Mouse (Mus musculus) brain, embryonic 18.5 days (tissue): ENCODE measurements at regions not wholly inside any gene's neighbourhood (a gene's known extent, or its start where the extent isn't known, plus 50 kb on each side); places are given as distances from the start of the nearest gene placed in this dataset.

Experiments
- DNase-seq: peaks from one replicate; pipeline ENCODE4 v3.0.0-alpha.2; 2012; ENCODE audit warnings: low read depth, low spot score

DNA sequence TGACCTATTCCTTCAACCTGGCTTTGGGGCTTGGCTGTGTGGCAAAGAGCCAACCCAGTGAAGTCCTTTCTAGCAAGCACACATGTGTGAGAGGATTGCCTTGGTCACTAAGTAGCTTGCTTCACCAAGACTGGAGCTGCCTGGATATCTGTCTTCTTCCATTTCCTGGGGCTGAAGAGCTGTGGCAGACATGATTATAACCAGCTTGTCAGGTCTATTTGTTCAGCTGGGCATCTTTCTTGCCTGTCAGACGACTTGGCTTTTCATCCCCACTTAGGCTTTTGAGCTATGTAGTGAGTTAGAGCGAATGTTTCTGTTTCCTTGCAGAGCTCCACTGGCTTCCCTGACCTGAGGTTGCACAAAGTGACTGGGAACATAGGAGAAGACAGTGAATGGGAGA is 1951.3 kb upstream of the Lrrc6 start:
- no peak for DNase-seq

DNA sequence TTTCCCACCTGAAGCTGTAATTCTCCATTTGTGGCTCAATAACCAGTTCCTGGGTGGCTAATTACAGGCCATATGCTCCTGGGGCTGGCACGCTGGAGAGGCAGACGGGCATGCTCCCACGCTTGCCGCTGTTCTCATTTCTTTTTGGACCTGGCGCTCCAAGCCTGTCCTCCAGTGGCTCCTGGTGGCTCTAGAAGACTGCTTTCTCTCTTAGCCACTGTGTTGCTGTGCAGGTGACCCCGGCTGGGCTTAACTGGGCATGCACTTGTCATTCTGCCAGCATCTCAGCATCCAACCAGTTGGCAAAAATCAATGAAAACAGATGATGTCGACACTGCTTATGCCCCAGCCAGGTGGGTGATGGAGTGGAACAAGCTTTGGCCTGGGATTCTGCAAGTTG is 1944.6 kb upstream of the Lrrc6 start:
- no peak for DNase-seq

DNA sequence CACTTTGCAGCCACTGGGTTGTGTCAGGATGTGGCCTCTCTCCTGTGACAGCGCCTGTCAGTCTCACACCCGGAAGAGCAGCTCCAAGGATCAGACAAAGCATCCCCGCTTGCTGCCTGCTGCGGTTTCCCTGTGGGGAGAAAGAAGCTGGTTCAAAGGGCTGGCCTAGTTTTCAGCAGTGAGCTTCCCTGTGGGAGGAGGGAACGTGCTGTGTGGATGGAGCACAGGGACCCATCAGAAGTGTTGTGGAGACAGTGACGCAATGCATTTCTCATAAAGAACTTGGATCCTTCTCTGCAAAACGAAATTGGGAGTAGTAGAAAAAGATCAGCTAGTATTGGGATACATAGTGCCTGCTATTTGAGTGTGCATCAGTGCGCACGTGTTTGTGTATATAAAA is 1939.9 kb upstream of the Lrrc6 start:
- no peak for DNase-seq

DNA sequence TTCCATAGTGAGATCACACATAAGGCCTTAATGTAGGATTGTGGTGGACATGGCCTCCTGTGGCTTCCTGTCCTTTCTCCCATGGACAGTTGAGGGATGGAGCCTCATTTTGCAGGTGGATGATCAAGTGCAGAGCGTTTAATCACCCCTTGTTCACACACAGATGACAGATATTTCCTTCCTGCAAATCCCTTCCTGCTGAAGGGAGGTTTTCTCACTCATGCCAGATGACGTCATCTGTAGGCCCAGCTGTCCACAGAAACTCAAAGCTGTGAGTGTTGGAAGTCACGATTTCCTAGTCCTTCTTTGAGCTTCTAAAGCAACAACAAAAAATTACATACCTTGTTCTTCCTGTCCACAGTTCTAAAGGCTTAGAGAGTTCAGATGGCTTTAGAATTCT is 1935.3 kb upstream of the Lrrc6 start:
- no peak for DNase-seq

DNA sequence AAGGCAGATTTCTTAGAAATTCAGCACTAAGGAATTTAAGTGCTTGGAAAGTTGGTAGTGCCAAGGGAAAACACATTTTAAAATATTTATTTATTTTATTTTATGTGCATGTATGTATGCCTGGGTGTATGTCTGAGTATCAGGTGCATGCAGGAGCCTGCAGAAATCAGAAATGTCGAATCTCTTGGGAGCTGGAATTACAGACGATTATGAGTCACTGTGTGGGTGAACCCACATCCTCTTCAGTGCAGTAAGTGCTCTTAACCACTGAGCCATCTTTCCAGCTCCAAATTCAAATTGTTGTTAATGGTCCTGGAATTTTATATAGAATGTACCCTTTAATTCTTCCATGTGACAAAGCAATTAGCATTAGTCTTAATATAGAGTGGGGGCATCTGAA is 1930.5 kb upstream of the Lrrc6 start:
- no peak for DNase-seq

DNA sequence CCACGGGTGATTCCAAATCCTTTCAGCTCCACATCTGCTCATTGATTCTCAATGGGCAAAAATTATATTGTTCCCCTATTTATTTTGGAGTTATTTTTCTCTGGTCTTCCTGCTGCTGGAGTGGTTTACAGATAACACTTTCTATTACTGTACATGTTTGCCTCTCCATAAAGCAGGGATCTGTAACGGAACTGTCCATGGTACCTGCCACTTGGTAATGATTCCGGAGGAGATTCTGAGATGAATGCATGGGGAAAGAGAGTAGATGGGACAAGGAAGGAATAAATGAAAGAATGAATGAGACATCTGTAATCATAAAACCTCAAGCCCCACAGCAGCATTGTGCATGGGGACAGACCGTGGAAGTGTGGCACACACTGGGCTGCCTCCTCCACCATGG is 1929.8 kb upstream of the Lrrc6 start:
- no peak for DNase-seq

DNA sequence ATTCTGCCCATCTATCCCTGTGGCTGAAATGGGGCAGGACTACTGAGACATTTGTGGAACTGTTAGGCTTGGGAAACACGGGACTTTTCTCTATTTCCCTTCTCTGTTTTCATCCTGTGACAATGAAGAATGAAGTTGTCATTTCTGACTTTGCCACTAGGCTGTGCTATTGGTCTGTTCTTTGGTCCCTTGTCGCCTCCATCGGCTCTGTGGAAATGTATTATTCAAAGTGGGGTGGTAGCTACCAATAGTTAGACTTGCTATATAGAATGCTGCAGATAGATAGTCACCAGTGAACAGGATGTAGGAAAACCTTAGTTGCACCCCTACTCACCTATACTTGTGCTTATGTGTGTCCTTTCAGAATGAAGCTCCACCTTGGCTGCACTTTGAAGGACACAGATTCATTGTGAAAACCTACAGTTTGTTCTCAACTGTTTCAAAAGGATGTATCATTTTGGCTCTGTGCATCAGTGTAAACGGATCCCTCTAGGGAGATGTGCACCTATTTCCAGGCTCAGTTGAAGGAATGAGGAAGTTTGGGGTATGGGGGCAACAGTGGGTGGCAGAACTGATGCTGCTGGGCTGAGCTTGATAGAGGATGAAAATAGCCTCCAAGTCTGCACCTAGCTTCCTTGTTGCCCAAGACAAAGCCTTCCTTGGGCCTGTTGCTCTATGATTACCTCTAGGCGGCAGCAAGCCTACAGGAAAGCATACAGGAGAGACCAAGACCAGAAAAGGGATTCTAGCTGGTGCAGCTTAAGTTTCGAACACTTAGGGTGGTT is 1927.9 kb upstream of the Lrrc6 start:
- peak; percentile 67 for DNase-seq

DNA sequence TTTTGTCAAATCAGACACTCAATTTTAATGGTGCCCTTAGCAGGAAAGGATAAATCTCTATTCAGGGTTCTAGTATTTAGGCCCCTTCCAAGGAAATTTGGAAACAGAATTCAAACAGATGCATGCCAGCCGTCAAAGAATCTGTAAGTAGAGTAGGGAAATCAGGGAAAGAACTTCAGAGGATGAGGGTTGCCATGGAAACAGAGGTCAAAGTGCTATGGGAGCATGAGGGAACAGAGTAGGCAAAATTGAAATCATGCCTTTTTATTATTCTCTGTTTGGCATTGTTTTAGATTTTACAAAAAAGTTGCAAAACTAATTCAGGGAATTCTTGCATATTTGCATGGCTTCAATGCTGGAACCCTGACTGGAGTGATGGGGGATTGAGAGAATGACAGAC is 1916.4 kb upstream of the Lrrc6 start:
- DNase-seq = no peak

DNA sequence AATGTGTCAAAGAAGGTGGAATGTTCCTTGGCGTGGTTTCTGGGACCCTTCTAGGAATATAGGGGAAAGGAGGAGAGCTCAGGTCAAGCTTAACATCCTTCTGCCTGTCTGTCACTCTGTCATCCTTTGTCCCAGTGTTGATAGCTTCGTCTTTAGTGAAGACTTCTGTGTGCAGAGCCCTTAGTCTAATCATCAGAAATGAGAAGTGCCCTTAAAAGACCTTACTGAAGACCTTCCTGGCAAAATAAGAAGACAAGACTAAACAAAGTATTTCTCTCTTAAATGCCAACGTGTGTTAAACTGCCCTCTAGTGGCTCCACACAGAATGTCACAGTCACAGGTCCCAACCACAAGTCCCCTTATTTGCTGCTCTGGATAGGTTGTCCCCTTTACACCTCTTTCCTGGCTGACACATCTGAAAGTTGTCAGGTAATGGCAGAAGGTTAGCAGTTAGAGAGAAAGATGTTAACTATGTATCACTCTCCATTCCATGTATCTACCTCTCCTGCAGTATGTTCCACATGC is 1914.8 kb upstream of the Lrrc6 start:
- no peak for DNase-seq

DNA sequence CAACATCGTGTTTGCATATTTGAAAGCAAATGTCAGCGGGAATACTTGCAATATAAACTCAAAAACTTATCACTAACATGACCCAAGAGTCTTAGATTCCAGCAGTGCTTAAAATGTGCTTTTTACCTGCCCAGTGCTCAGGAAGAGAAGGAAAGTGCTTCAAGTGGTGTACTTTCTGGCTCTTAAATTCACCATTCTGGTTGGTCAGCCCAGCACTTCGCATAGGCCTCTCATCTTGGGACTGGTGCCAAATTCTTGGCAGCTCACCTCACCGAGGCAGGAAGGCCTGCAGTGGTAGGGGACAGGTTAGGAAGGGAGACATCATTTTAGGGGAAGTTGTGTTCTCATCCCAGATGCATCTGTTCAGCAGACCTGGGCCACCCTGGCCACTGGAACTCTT is 1913.3 kb upstream of the Lrrc6 start:
- no peak for DNase-seq

DNA sequence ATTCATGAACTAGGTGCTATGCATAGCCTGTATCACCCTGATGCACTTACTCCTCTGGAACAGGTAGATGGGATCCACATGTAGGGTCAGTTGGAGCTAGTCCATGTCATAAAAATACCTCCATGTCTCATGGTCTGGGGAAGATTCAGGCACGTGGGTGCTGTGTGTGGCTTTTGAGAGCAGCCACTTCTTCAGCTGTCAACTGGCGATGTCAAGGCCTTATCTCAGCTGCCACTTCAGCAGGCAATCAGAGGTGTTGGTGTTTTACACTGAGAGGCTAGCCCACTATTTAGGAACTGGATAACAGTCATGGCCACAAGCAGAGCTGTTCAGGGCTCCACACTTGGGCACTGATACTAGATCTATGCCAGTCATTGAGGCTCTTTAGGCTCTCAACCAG is 1912.0 kb upstream of the Lrrc6 start:
- no peak for DNase-seq

DNA sequence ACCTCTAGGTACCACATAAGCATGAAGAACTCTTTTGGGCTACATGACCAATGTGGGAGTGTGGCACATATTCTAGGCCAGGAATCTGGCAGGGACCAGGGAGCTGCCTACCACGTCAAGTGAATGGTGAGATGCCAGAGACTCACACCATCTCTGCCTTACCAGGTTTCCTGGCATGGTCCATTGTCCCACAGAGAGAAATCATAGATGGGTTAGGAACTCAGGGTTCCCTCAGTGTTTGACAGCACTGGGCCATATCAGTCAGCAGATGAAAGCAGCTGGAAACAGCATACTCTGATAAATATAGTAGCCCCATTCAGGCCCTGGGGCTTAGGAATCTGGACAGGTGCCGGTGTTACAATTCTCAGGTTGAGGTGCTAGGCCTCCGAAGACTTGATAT is 1911.4 kb upstream of the Lrrc6 start:
- no peak for DNase-seq

DNA sequence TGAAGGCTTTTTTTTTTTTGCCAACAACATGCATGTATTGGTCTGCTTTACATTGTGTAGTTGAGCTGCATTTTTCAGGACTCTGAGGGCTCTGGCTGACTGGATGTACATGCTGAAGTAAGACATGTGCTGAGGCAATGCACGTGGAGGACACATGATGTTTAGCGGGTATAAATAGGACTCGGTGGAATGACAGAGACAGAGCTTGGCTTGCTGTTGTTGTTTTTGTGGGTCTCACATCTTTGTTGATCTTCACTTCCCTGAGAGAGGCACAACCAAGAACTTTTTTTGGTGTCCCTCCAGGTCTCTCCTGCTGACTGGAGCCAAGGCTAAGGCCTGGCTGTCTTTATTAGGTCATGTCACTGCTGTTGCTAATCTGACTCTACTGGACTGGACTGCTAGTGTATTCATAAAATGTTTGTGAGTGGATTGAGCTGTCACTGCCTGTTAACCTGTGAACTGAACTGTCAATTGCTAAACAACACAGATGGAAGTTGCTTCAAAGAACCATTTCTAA is 1902.9 kb upstream of the Lrrc6 start:
- no peak for DNase-seq

DNA sequence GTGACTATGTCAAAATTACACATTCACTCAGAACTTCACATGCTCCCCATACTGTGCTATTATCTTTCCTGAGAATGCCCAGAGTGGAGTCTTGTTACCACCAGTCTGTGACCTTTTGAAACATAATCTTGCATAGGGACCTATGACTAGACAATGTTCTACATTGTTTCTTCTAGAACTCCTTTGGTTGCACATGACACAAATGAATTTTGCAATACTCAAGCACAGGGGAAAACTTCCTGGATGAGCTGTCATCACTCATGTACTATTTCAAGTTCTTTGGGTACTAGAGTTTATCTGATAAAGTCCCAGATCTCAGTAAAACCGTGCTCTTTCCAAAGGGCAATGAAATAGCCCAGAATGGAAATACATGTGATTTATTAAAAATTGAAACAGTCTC is 1901.0 kb upstream of the Lrrc6 start:
- no peak for DNase-seq

DNA sequence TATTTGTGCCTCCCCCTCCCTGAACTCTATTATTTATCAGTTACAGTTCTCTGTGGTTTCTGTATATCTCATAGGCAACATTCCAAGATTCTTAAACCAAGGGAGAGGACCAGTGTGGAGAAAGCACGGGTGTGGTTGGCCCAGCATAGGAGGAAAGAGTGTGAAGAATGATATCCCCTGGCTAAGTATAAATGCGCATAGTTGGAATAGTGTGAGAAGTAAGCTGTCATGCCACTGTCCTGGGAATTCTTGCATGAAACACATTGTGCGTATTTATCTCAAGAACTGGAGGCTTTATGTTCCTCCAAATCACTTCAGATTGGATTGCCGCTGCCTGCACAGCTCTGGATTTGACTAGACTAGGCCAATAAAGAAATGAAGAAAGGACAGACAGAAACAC is 1900.3 kb upstream of the Lrrc6 start:
- no peak for DNase-seq

DNA sequence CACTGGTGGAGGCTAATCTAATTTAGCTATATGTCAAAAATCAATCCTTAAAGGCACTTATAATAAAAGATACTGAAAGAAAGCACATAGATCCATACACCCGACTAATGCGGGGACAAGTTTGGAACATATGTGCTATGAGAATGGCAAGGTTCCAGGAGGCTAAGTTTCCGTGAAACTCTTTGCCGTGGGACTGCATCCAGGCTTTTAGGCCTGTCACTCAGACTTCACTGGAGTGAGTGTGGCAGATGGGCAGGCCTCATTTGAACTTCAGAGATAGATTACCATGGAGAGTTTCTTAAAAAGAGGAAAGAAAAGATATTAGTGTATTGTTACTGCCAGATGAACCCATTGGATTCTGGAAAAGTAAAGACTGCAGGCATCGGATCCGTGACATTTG is 1895.9 kb upstream of the Lrrc6 start:
- DNase-seq = no peak

DNA sequence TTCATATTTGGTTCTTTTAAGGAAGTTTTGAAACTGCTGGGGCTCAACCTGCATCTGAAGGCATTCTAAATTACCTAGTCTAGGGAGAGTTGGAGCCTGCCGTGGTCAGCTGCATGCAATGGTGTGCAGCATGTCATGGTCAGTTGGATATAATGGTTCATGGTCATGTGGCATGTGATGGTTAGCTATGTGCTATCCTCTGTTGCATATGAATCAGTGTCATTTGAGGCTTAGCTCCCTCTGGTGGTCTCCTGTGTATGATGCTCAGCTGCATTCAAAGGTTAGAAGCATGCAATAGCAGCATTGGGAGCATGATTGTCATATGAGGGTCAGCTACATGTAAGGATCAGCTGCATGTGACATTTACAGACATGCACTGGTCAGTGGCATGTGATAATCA is 1894.0 kb upstream of the Lrrc6 start:
- DNase-seq = no peak

DNA sequence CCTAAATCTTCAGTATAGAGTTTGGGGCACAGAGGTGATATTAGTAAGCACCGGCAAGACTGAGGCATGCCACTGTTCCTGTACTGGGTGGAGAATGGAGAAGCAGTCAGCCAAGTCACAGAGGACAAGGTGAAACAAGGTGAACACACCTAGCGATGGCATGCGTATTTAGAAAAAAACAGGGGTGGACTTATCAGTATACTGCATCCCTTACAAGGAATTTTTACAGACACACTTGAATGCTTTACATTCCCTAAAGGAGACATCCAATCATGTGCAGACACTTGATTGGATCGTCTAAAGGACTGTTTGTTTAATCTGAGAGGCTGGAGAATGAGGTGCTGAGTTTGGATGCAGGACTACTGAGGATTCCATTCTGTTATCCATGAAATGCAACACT is 1893.4 kb upstream of the Lrrc6 start:
- no peak for DNase-seq

DNA sequence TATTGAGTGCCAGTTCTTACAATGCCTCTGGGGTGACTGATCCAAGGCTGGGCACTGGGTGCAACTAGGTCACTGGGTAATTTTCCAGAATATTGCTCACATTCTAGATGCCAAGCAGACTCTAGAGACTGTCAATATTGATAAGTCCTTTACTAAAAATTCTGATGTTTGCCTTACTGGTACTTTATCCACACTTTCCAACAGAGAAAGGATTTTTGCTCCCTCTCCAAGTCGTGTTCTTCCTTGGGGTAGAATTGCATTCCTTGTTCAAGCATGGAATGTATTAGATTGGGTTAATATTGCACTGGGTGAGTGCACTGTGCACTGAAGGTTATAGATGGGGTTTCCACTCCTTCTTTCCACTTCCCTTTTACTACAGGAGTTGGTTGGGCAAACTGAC is 1891.0 kb upstream of the Lrrc6 start:
- no peak for DNase-seq

DNA sequence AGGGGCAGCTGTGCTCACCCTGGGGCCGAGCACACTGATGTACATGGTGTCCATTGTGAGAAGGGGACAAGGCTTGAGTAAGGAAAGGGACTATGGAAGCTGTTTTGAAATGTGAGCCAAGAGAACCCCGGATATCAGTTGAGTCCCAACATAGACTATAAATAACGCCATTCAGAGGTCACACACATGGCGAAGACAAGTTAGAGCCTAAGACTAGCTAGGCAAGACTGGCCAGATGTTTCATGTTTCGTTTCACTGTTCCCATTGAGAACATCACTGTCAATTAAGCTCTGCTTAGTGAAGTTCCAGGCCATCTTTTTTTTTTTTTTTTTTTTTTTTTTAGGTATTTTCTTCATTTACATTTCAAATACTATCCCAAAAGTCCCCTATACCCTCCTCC is 1889.1 kb upstream of the Lrrc6 start:
- no peak for DNase-seq

DNA sequence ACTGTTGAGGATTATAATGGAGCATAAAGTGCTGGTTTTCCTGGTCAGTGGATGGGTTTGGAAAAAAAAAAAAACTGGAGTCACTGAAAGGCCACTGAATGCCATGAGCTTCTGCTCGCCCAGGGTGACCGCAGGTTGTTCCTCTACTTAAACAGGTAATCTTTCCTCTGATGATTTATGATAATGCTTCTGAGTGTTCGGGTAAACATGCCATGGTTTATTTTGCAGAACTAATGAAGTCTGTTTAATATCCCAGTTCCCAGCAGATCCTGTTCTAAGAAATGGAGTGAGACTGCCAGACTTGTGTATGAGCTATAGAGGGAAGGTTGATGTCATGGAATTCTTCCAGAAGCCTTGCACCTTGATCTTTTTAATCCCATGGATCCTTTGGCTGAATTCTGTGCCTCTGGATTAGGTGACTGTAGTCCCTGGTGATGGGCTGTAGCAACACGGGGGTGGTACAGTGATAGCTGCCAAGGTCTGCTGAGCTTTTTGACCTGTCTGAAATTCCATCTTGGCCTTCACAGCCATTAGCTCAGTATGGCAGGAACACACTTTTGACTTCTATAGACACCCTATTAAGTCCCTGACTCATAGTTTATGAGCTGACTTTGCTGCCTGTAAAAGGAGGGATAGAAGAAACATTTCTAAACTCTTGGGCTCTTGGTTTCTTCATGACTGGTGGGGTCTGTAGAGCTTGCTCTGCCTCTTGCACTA is 1886.8 kb upstream of the Lrrc6 start:
- DNase-seq = no peak

DNA sequence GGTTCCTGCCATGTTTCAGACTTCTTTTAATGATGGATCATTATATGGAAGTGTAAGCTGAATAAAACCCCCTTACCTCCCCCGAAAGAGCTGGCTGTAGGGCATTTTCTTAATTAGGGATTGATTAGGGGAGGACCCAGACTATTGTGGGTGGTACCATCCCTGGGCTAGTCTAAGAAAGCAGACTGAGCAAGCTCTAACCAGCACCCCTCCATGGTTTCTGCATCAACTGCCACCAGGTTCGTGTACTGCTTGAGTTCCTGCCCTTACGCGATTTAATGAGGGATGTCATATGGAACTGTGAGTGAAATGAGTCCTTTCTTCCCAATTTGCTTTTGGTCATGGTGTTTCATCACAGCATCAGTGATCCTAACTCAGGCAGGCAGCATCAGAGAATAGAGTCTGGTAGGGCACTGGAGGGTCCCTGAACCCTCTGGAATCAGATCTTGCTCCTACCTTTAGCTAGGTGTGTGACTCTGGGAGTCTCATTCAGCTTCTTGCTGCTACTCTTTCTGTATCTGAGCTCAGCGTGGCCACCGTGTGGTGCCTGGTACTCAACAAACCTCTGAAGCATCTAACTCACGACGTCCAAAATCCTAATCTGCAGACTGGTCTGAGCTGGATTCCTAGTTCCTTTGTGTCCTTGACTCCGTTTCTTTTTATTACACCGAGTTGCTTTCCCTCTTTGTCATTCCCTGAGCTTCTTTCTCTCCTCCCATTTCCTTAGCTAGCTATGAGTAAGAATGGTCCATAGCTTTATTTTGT is 1884.0 kb upstream of the Lrrc6 start:
- DNase-seq = no peak
